Mouse (Mus musculus) megakaryocyte progenitor cell, adult 5-6 weeks (primary cell): ENCODE measurements around the gene Asic1. TPM values are rescaled to one million over a fixed set of nuclear protein-coding genes. Genes with fewer than 3 reads are reported as not detected.
"Not testable (repeated sequence)": the region's sequence is repeated elsewhere in the genome, so short reads cannot be mapped to it uniquely, and the experiment has no call there.

Experiments used
- ATAC-seq: replicated peaks from 2 replicates; pipeline ENCODE4 v1.8.0; 2016; ENCODE audit warnings: mild to moderate bottlenecking, moderate TSS enrichment, inconsistent platforms; ENCODE audit not compliant: poor library complexity
- total RNA-seq, 2 experiments: library from RNA; stranded (forward) in 1 of 2; stranded (reverse) in 1 of 2; fragments of 157-497, 149-512 nt in 1 of 2; fragments of 200-1000 nt in 1 of 2; gene quantifications; 2 replicates each; pipeline versions ENCODE4 v1.2.3 to v1.2.4; 2015 to 2017

Gene Asic1
- total RNA-seq, 2 experiments from 2014 or later = not detected

DNA sequence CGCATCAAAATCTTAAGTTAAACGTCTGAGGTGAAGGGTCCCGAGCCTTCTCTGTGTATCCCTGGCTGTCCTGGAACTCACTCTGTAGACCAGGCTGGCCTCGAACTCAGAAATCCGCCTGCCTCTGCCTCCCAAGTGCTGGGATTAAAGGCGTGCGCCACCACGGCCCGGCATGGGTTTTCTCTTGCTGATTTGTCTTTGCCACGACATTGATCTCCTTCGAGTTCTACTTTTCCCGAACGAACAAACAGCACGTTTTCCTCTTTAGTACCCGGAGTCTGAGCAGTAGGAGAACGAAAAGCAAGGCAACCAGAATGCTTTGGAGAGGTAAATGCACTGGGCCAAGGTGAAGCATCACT, 31.5 kb downstream of the Asic1 start:
- not testable (repeated sequence) for ATAC-seq

- peak; percentile 95 for ATAC-seq
Measured at GRCm38 (mm10) chr15:99701999-99702900, 32.1 kb downstream of the Asic1 start, which contains the start of gene Smarcd1. Smarcd1 (plus strand) TSS chr15:99702129.

DNA sequence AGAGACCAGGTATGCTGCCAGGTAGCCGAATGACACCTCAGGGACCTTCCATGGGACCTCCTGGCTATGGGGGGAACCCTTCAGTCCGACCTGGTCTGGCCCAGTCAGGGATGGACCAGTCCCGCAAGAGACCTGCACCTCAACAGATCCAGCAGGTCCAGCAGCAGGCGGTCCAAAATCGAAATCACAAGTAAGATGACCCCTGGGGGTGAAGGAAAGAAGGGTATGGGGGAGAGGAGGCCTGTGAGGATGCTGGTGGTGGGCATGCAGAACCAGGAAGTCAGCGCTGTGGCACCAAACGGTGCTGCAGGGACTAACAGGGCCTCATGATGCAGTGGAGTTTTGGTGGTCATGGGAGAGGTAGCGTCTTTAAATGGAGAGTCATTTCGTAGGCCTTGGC, 32.9 kb downstream of the Asic1 start:
- no peak for ATAC-seq

DNA sequence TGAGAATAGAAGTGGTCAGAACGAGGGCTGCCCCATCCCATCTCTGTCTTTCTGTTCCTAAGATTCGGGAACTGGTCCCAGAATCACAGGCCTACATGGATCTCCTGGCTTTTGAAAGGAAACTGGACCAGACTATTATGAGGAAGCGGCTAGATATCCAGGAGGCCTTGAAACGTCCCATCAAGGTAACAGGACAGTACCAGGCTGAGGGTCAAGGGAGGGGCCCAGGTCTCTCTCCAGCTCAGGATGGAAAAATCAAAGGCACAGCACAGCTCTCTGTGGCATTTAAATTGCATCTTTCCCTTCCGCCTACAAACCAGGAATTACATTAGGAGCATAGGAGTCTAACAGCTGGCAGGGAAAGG, 33.5 kb downstream of the Asic1 start:
- no peak for ATAC-seq

GRCm38 (mm10) chr15:99704041-99704681, 34.0 kb downstream of the Asic1 start:
- ATAC-seq = no peak

- ATAC-seq = no peak
Measured at GRCm38 (mm10) chr15:99704881-99705280, 34.7 kb downstream of the Asic1 start.

GRCm38 (mm10) chr15:99705440-99706048, 35.4 kb downstream of the Asic1 start, which contains the start of gene Gm17349:
Gm17349 (minus strand) TSS chr15:99705490.
- peak; percentile 59 for ATAC-seq

- no peak for ATAC-seq
Measured at GRCm38 (mm10) chr15:99708176-99708575, 38.0 kb downstream of the Asic1 start.

DNA sequence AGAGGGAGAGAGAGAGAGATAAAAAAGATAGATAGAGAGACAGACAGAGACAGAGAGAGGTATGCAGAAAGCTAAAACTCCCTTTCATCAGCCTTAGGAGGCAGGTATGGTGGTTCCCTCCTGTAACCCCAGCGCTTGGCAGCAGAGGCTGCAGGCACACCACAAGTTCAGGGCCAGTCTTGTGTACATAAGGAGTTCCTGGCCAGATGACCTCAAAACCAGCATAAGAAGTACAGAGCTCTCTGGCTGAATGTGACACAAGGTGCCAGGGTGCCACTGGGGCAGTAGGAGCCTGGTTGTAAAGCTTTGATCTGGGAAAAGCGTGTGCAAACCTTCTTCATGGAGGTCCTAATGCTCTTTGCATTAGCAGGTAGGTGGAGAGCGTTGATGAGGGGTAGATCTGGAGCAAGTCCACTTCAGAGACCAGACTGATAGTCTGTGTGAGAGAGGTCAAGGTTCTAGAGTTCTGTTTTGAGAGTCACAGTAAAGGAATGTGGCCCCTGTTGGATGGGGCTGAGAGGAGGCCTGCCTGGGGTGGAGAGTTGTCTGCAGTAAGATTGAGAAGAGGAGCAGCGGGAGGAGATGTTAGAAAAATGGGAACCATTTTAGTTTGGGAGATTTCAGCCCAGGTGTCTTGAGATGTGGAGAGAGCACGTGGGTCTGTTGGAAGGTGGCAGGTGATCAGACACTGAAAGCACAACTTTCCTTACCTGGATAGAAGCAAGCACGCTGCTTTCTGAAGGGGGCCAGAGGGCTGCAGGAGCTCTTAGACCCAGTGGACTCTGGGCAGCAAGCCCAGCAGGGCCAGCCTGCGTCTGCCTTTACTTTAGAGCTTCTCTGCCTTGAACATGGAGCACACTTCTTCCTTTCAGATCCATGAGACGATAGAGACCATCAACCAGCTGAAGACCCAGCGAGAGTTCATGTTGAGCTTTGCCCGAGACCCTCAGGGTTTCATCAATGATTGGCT, 40.3 kb downstream of the Asic1 start:
- no peak for ATAC-seq

DNA sequence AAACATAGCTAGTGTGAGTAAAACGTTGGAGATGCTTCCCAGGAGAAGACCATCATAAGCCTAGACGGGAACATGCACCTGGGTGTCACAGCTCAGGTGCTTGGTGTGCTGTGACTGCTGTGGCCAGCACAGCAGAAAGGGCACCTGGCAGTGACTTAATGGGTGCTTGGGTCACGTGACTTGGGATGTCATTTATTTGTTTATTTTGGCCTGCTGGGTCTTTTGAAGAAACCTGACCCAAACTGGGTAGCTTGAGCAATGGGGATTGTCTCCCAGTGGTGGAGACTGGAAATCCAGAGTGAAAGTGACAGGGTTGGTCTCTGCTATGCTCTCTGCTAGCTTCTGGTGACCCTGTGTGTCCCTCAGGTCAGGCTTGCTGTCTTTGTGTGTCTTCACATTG, 41.3 kb downstream of the Asic1 start:
- ATAC-seq = no peak

DNA sequence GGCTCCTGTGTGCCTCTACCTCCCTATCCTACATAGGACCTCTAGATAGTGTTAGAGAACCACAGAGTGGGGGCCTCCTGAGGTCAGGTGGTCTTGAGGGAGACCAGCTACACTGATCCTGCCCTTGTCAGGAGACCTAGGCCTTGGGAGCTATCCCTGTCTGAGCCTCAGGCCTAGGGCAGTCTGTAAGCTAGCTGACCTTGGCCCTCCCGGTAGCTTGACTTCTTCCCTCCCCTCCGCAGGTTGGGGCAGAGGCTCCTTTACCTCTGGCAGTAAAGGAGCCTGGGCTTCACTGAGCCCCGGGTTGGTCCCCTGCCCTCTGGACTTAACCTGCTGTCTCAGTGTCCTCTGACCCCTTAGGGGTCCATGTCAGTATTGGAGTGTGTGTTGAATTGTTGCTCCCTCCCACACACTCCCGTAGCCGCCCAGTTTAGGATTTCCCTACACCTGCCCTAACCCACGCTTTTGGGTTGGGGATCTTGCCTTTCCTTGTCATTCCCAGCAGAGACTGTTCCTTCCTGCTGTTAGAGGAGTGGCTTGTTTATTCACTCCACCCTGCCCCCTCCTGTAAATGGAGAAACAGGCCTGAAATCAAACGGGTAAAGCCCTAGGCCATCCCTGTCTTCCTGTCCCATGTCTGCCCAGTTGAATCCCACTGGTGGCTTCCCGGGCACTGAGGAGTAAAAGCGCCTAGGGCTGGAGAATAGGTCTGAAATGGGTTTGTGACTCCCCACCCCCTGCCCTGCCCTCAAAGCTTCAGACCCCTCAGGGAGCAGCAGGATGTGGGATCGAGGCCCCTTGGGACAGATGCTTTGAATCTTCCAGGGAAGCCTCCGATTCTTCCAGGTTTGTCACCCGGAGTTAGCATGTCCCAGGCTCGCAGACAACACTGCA, 42.7 kb downstream of the Asic1 start:
- no peak for ATAC-seq

GRCm38 (mm10) chr15:99713569-99713968, 43.4 kb downstream of the Asic1 start:
- no peak for ATAC-seq

DNA sequence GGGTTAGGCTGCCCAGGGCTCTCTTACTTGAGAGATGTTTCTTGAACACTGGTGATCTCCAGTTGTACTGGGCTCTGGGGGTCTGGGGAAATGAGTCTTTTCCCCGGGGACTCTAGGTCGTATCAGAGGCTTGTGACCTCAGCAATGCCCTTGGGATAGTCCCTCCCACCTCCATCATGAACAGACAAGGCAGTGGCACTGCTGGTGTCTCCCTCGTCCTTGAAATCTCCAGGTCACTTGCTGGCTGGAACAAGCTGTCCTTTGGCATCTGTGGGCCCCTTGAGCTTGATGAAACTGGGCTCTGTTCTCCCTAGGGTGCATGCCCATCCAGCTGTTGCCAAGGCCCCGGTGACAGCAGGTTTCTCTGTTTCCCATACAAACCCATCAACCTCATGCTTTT, 44.0 kb downstream of the Asic1 start:
- no peak for ATAC-seq

DNA sequence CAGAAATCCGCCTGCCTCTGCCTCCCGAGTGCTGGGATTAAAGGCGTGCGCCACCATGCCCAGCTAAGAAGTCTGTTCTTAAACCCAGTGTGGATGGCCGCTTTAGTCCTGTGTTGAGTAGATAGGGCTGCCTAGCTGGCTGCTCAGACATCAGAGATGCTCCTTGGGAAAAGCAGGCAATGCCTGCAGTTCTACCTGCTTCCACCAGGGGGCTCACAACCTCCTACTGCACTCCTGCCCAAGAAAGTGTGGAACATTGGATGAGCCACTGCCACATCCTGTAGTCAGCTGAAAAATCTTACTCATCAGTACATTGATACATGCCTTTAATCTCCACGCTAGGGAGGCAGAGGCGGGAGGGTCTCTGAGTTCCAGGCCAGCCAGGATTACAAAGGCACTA, 44.7 kb downstream of the Asic1 start:
- peak; percentile 76 for ATAC-seq

DNA sequence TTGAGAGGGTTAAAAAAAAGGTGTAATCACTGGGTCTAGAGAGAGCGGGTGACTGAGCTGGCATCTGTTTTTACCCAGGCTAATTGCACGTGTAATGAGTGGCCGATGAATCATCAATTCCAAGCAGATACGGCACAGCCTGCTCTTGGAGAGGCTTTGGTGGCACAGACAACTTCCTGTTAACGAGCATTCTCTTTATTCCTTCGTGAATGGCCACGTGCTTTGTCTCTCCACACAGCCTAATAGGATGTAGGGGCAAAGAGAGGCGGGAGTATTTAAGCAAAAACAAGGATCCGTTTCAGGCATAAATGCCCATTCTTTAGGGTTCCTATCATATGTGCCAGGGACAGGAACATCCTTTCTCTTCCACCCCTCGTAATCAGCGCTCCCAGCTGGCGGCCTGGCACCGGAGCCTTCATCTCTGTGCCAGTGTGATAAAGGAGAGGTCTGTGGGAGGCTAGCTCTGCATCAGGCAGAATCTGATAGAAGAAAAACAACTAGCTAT, 45.2 kb downstream of the Asic1 start:
- peak; percentile 77 for ATAC-seq

DNA sequence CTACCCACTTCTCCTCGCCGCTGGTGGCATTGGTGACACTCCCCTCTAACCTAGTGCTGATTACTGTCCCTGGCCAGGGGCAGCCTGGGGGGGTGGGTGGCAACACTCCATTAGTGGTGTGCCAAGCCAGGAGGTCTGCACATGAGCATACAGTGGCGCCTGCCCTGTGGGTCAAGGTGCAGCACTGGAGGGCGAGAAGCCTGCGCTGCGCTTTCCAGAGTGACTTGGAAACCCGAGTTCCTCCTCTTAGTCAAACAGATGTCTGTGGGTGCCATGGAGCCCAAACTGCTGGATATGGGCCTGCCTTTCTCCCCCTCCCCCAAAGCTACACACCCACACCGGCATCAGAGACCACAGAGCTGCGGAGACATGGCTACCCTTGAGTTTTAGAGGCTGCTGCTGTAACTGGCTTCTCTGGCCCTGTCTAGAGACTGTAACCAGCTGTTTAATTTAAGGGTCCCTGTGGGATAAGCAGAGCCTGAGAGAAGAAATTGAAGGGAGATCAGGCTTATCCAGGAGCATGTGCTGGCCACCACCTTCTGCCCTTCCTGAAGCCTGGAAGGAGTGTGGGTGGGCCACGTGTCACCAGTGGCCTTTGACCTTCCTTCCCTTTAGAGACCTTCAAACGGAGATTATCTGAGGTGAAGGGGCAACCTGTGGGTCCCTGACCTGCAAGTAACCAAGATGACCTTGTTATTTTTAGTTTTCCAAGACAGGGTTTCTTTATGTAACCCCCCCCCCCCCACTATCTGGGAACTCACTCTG, 46.0 kb downstream of the Asic1 start:
- ATAC-seq = no peak

GRCm38 (mm10) chr15:99716814-99717213, 46.6 kb downstream of the Asic1 start:
- no peak for ATAC-seq
